Mouse (Mus musculus): ENCODE results near the gene Qrich1. TPM values are rescaled to one million over a fixed set of nuclear protein-coding genes. Genes with fewer than 3 reads are reported as not detected.
A peak's percentile ranks its signal among the peaks of the same experiment; 100 is the strongest.
"Not testable (repeated sequence)": the region's sequence is repeated elsewhere in the genome, so short reads cannot be mapped to it uniquely, and the experiment has no call there.

Gene Qrich1
- total RNA-seq, 2 experiments from 2014 or later, result 41.2 to 50.5 TPM

DNA sequence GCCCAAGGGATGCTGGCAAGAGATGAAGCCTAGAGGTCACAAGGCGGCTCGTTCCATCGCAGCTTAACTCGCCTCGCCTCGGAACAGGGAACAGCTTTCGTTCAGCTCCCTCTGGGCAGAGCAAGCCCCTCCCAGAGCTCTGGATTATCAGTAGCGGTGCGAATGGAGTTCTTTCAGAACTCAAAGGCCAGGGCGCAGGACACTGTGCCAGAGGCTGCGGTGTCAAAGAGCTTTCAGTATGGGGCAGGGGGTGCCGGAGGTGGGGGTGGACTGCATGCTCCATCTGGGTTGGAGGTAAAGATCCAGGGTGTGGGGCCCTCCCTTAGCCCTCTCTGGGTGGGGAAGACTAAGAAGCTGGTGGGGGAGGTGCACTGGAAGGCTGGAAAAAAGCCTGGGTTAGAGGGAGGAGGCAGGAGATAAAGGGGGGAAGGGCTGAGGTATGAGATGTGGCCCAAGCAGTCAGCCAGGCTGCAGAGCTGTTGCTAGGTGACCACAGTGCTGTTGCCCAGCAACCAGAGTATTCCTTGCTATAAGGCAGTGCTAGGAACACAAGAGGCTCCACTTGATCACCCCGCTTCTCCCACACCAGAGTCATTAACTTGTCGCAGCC lies 71.1 kb downstream of the Qrich1 start:
- peak; percentile 57 for DNase-seq

DNA sequence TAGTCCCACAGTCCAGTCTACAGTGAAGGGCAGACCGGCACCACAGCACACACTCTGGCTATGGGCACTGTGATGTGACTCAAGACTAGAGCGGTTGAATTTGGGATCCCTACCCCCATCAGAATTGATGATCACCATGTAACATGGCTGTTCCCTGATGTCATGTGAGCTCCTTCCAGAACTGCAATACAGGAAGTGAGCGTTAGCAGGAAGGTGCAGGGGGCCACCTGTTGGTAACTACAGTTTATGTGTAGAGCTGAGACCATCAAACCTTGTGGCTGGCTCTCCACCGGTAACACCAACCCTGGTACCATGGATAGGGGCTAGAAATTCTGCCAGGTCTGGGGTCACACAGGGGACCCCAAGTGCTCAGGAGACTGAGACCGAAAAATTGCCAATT lies 72.6 kb downstream of the Qrich1 start:
- no peak for DNase-seq

DNA sequence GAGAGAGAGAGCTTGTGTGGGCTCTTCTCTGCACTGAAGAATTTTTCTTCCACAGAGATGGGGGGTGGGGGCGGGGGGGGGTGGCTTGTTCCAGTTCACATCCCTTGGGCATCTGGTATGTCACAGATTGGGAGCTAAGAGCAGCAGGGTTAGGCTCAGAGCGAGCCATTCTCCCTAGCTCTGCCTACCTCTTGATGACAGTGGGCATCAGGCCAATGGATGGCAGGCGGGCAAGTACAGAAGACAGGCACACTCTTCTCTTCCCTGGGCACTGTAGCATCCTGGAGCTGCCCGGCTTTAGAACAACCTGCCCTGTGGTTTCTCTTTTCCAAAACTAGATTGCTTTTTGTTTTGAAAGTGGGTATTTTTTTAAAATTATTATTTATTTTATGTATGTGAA lies 74.9 kb downstream of the Qrich1 start:
- no peak for DNase-seq

DNA sequence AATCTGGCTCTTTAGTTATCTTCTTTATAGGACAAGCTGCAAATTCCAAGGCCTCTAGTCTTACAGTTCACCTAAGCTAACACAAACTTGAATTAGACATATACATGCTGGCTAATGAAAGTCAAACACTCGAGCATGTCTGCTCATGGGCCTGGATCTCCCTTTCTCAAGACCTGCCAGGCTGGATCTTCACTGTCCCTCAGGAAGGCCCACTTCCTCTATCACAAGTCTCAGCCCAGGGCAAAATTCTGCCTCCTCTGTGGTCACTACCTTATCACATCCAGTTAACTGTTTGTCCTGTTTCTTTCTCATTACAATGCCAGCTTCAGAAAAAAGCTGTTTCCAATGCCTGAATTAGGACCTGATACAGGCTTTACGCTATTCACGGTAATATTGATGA lies 77.7 kb downstream of the Qrich1 start:
- no peak for DNase-seq

DNA sequence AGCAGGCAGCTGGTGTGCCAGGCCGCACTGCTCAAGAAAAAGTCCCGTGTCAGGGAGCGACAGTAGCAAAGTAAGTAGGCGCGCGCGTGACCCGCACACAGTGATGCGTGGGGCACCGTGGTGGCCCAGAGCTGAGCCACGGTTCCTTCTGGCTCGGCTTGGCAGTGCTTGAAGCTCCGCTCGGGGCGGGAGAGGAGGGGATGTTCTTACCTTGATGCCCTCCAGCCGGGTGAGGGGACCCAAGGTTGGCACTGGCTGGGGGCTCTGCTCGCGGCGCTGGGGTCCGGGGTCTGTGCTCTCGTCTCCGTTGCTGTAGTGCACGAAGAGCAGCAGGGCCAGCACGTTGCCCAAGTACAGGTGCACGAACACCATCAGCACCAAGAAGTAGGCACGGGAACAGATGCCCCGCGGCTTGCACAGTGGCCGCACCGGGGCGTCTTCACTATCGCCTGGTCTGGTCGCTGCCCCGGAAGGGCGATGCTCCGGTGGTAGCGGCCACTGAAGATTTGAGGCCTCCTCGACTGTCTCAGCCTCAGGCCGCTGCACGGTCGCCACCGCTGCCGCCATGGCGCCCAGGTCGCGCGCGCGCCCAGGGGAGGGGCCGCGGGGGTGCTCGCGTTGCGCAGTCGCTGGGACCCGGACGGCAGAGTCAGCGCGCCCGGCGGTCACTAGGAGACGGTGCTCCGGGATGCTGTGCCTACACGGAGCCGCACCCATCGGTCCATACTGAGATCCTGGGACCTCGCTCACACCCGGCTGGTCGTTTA lies 80.6 kb downstream of the Qrich1 start, which contains the start of gene P4htm:
Gene P4htm (minus strand): TSS at position 670 of the 767 bp plus-strand sequence.
- peak; percentile 62 for DNase-seq

DNA sequence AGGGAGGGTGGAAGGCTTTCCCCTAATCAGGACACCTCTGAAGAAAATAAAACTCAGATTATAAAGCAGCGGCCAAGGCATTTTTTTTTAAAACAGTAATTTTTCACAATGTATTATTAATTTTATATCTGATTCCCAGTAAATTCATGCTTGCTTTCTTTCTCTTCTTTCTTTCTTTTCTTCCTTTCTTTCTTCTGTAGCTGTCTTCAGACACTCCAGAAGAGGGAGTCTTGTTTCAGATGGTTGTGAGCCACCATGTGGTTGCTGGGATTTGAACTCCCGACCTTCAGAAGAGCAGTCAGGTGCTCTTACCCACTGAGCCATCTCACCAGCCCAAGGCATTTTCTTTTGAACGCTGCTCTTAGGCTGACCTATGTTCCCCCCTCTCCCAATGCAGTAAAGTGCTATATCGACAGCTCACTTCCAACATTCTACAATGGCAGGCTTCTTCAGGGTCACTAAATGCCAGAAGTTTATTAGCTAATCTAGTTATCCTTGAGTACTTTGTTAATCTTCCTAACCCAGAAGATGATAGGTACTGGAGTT lies 82.5 kb downstream of the Qrich1 start:
- DNase-seq, result no peak

DNA sequence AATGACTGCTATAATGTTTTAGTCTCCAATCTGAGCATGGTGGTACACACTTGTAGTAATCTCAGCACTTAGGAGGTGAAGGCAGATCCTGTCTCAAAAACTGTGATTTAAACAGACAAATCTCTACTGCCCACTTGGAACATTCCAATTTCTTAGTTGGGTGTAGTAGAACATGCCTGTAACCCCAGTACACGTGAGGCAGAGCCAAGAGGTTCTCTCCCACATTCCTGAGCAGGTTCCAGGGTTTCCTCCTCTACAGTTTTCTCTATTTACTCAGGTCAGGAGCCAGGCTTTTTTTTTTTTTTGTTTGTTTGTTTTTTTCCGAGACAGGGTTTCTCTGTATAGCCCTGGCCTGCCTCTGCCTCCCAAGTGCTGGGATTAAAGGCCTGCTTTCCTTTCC lies 83.4 kb downstream of the Qrich1 start:
- DNase-seq, result no peak

DNA sequence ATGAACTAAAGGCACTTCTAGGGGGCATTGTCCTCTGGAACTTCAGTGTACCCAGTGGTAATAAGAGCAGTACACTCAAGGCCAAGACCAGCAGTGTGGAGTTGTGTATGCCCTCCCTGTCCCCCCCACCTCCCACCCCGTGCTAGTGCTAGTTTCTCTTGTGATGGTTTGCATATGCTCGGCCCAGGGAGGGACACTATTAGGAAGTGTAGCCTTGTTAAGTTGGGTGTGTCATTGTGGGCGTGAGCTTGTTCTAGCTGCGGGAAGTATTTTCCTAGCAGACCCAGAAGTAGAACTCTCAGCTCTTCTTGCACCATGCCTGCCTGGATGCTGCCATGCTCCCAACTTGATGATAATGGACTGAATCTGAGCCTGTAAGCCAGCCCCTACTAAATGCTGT lies 85.4 kb downstream of the Qrich1 start:
- no peak for DNase-seq

DNA sequence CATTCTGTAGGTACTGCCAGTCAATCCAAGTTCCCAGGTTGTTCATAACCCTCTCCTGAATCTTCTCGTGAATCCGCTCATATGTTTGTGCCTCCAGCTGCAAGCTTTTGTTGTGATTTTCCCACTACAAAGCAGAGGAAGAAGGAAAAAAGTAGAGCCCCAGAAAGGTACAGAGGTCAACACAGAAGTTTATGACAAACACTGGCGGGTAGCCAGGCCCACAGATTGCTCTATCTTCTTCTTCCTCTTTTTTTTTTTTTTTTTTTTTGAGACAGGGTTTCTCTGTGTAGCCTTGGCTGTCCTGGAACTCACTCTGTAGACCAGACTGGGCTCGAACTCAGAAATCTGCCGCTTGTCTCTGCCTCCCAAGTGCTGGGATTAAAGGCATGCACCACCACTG lies 91.3 kb downstream of the Qrich1 start:
- not testable (repeated sequence) for DNase-seq

DNA sequence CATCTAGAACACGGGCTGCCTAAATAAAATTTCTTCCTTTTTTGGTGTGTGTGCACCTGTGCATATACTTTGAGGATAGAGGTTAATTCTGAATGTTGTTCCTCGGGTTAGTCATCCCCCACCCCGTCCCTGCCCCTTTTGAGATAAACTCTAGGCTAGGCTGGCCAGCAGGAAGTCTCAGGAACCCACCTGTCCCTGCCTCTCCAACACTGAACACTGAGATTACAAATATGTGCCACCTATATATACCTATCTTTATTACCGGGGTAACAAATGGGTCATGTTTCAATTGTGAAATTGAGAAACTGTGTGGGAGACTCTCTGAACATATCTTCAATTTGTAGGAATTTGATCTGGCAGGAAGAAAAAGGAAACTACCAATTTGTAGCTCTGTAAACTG lies 92.3 kb downstream of the Qrich1 start:
- DNase-seq, result no peak

Small RNA genes within 50 kb of the gene (microRNA-seq; reads per million reads assigned to microRNA genes)
- gene Gm24083 (ENCODE audit: borderline replicate concordance in 2 of 2) (0 reads per million in 2 experiments), gene Mir191 (ENCODE audit: borderline replicate concordance in 2 of 2) (0 reads per million in 2 experiments), gene Mir425 (ENCODE audit: borderline replicate concordance in 2 of 2) (399 to 961 reads per million in 2 experiments)

Other genes with a start within 250 kb of the Qrich1 start
- 10 to 100 TPM in 1 of 2 experiments, 1 to 10 TPM in 1; 8.2 to 12.1 TPM for gene Nicn1, start 226.4 kb upstream of the Qrich1 start, total RNA-seq (2021)
- gene Amt, start 220.0 kb upstream of the Qrich1 start, total RNA-seq (2021), result 1 to 10 TPM; 1.6 to 1.8 TPM
- 100 to 1,000 TPM; 104 to 120 TPM for gene Rhoa, start 210.7 kb upstream of the Qrich1 start, total RNA-seq (2021)
- gene Tcta, start 210.6 kb upstream of the Qrich1 start, total RNA-seq (2021), result 10 to 100 TPM; 25.0 to 30.8 TPM
- gene Gpx1, start 177.9 kb upstream of the Qrich1 start, total RNA-seq (2021), result 10 to 100 TPM; 74.4 to 92.9 TPM
- gene Usp4, start 169.0 kb upstream of the Qrich1 start, total RNA-seq (2021), result 10 to 100 TPM; 61.7 to 64.9 TPM
- gene 1700102P08Rik, start 124.0 kb upstream of the Qrich1 start, total RNA-seq (2021), result under 1 TPM; 0.40 to 0.46 TPM
- gene Ccdc36, start 88.3 kb upstream of the Qrich1 start, total RNA-seq (2021), result not detected
- not detected for gene BC048562, start 80.3 kb upstream of the Qrich1 start, total RNA-seq (2021)
- gene Ccdc71, start 56.3 kb upstream of the Qrich1 start, total RNA-seq (2021), result 10 to 100 TPM; 16.3 to 17.2 TPM
- 1 to 10 TPM; 3.3 to 3.8 TPM for gene Klhdc8b, start 55.2 kb upstream of the Qrich1 start, total RNA-seq (2021)
- 100 to 1,000 TPM; 142 to 152 TPM for gene Lamb2, start 37.1 kb upstream of the Qrich1 start, total RNA-seq (2021)
- 100 to 1,000 TPM; 101 to 103 TPM for gene Usp19, start 26.2 kb upstream of the Qrich1 start, total RNA-seq (2021)
- gene Qars, start 9.1 kb upstream of the Qrich1 start, total RNA-seq (2021), result 10 to 100 TPM; 64.1 to 77.4 TPM
- gene Impdh2, start 43.5 kb downstream of the Qrich1 start, total RNA-seq (2021), result 10 to 100 TPM; 51.9 to 54.0 TPM
- 10 to 100 TPM; 28.2 to 37.5 TPM for gene Ndufaf3, start 50.6 kb downstream of the Qrich1 start, total RNA-seq (2021)
- gene Dalrd3, start 53.1 kb downstream of the Qrich1 start, total RNA-seq (2021), result 10 to 100 TPM in 1 of 2 experiments, 1 to 10 TPM in 1; 7.6 to 10.4 TPM
- 1 to 10 TPM; 5.2 to 5.3 TPM for gene Wdr6, start 61.9 kb downstream of the Qrich1 start, total RNA-seq (2021)
- gene P4htm, start 80.9 kb downstream of the Qrich1 start, total RNA-seq (2021), result 1 to 10 TPM; 2.8 to 3.1 TPM
- gene Arih2, start 132.6 kb downstream of the Qrich1 start, total RNA-seq (2021), result 10 to 100 TPM; 52.7 to 61.0 TPM
- 10 to 100 TPM; 67.1 to 73.5 TPM for gene Slc25a20, start 145.3 kb downstream of the Qrich1 start, total RNA-seq (2021)
- gene Prkar2a, start 172.5 kb downstream of the Qrich1 start, total RNA-seq (2021), result 100 to 1,000 TPM; 122 to 134 TPM